Mouse (Mus musculus): ENCODE results near the gene Sorbs1. TPM values are rescaled to one million over a fixed set of nuclear protein-coding genes. Genes with fewer than 3 reads are reported as not detected.
A peak's percentile ranks its signal among the peaks of the same experiment; 100 is the strongest.

Gene Sorbs1
- total RNA-seq, 2 experiments from 2014 or later, result 604 to 684 TPM

GRCm38 (mm10) chr19:40394555-40395320 lies 118.8 kb downstream of the Sorbs1 start:
- intact Hi-C loops (cut with DNase I), result loop anchor here (2.0 to 5.0 kb wide), 3 partner anchors 42 to 118 kb away; partner anchors contain the start of gene Sorbs1
- DNase-seq (ENCODE audit: low spot score), result peak; percentile 45

GRCm38 (mm10) chr19:40392795-40393392 lies 120.7 kb downstream of the Sorbs1 start:
- intact Hi-C loops (cut with DNase I), result loop anchor here (1.0 to 5.0 kb wide), 2 partner anchors 99 to 152 kb away; no protein-coding TSS in a partner anchor
- no peak for DNase-seq (ENCODE audit: low spot score)

GRCm38 (mm10) chr19:40391469-40391868 lies 122.1 kb downstream of the Sorbs1 start:
- DNase-seq (ENCODE audit: low spot score), result peak; percentile 59
- intact Hi-C loops (cut with DNase I), result loop anchor here (5.0 kb wide), 1 partner anchor 101 kb away; no protein-coding TSS in a partner anchor

- DNase-seq (ENCODE audit: low spot score), result no peak
- intact Hi-C loops (cut with DNase I), result no loop called here
These were observed 126.7 kb downstream of the Sorbs1 start for GRCm38 (mm10) chr19:40386916-40387315.

GRCm38 (mm10) chr19:40385334-40385733 lies 128.2 kb downstream of the Sorbs1 start:
- DNase-seq (ENCODE audit: low spot score), result no peak
- intact Hi-C loops (cut with DNase I), result no loop called here

GRCm38 (mm10) chr19:40383931-40384330 lies 129.6 kb downstream of the Sorbs1 start:
- intact Hi-C loops (cut with DNase I), result no loop called here
- no peak for DNase-seq (ENCODE audit: low spot score)

- DNase-seq (ENCODE audit: low spot score), result no peak
- intact Hi-C loops (cut with DNase I), result loop anchor here (2.0 kb wide), 1 partner anchor 38 kb away; no protein-coding TSS in a partner anchor
These were observed 132.9 kb downstream of the Sorbs1 start for GRCm38 (mm10) chr19:40380656-40381055.

- no peak for DNase-seq (ENCODE audit: low spot score)
- intact Hi-C loops (cut with DNase I), result loop anchor here (2.0 kb wide), 1 partner anchor 37 kb away; no protein-coding TSS in a partner anchor
These were observed 133.6 kb downstream of the Sorbs1 start for GRCm38 (mm10) chr19:40380005-40380404.

GRCm38 (mm10) chr19:40379081-40379480 lies 134.5 kb downstream of the Sorbs1 start:
- intact Hi-C loops (cut with DNase I), result no loop called here

GRCm38 (mm10) chr19:40377632-40378031 lies 135.9 kb downstream of the Sorbs1 start:
- intact Hi-C loops (cut with DNase I), result no loop called here

More at GRCm38 (mm10) chr19:40379081-40379480, 134.5 kb downstream of the Sorbs1 start:
- DNase-seq (ENCODE audit: low spot score), result no peak

GRCm38 (mm10) chr19:40376566-40377281 lies 136.9 kb downstream of the Sorbs1 start:
- peak; percentile 67 for DNase-seq (ENCODE audit: low spot score)
- intact Hi-C loops (cut with DNase I), result no loop called here

More at GRCm38 (mm10) chr19:40377632-40378031, 135.9 kb downstream of the Sorbs1 start:
- DNase-seq (ENCODE audit: low spot score), result peak; percentile 52

- no peak for DNase-seq (ENCODE audit: low spot score)
These were observed 138.9 kb downstream of the Sorbs1 start for GRCm38 (mm10) chr19:40374720-40375119.

GRCm38 (mm10) chr19:40372679-40373078 lies 140.9 kb downstream of the Sorbs1 start:
- no peak for DNase-seq (ENCODE audit: low spot score)
- intact Hi-C loops (cut with DNase I), result no loop called here

More at GRCm38 (mm10) chr19:40374720-40375119, 138.9 kb downstream of the Sorbs1 start:
- intact Hi-C loops (cut with DNase I), result no loop called here

- intact Hi-C loops (cut with DNase I), result no loop called here
- DNase-seq (ENCODE audit: low spot score), result no peak
These were observed 141.7 kb downstream of the Sorbs1 start for GRCm38 (mm10) chr19:40371866-40372265.

GRCm38 (mm10) chr19:40369852-40370811 lies 143.4 kb downstream of the Sorbs1 start:
- DNase-seq (ENCODE audit: low spot score), result peak; percentile 48
- intact Hi-C loops (cut with DNase I), result loop anchor here (10.0 kb wide), 1 partner anchor 355 kb away; no protein-coding TSS in a partner anchor

GRCm38 (mm10) chr19:40368517-40368916 lies 145.1 kb downstream of the Sorbs1 start:
- intact Hi-C loops (cut with DNase I), result loop anchor here (10.0 kb wide), 1 partner anchor 356 kb away; no protein-coding TSS in a partner anchor

GRCm38 (mm10) chr19:40366163-40366941 lies 147.2 kb downstream of the Sorbs1 start:
- intact Hi-C loops (cut with DNase I), result loop anchor here (10.0 kb wide), 1 partner anchor 358 kb away; no protein-coding TSS in a partner anchor
- peak; percentile 70 for DNase-seq (ENCODE audit: low spot score)

More at GRCm38 (mm10) chr19:40368517-40368916, 145.1 kb downstream of the Sorbs1 start:
- peak; percentile 34 for DNase-seq (ENCODE audit: low spot score)

- DNase-seq (ENCODE audit: low spot score), result no peak
These were observed 148.4 kb downstream of the Sorbs1 start for GRCm38 (mm10) chr19:40365137-40365536.

More at GRCm38 (mm10) chr19:40365137-40365536, 148.4 kb downstream of the Sorbs1 start:
- intact Hi-C loops (cut with DNase I), result loop anchor here (10.0 kb wide), 1 partner anchor 360 kb away; no protein-coding TSS in a partner anchor
